Mouse (Mus musculus): ENCODE measurements at regions not wholly inside any gene's neighbourhood (a gene's known extent, or its start where the extent isn't known, plus 50 kb on each side); places are given as distances from the start of the nearest gene placed in this dataset.

- DNase-seq (ENCODE audit: low read depth in 1 of 2, low spot score in 2 of 2): no peak
Observed at GRCm38 (mm10) chr13:52253138-52253537, 277.9 kb downstream of the Diras2 start.

GRCm38 (mm10) chr13:52254185-52254584 lies 276.9 kb downstream of the Diras2 start:
- DNase-seq (ENCODE audit: low read depth in 1 of 2, low spot score in 2 of 2): no peak

GRCm38 (mm10) chr13:52255697-52256096 lies 275.4 kb downstream of the Diras2 start:
- no peak for DNase-seq (ENCODE audit: low read depth in 1 of 2, low spot score in 2 of 2)

GRCm38 (mm10) chr13:52258373-52258772 lies 272.7 kb downstream of the Diras2 start:
- no peak for DNase-seq (ENCODE audit: low read depth in 1 of 2, low spot score in 2 of 2)

- no peak for DNase-seq (ENCODE audit: low read depth in 1 of 2, low spot score in 2 of 2)
Observed at GRCm38 (mm10) chr13:52262949-52263550, 268.0 kb downstream of the Diras2 start.

- DNase-seq (ENCODE audit: low read depth in 1 of 2, low spot score in 2 of 2): no peak
Observed at GRCm38 (mm10) chr13:52268279-52268678, 262.8 kb downstream of the Diras2 start.

GRCm38 (mm10) chr13:52273502-52274246 lies 257.4 kb downstream of the Diras2 start:
- no peak for DNase-seq (ENCODE audit: low read depth in 1 of 2, low spot score in 2 of 2)

GRCm38 (mm10) chr13:52275196-52275595 lies 255.9 kb downstream of the Diras2 start:
- no peak for DNase-seq (ENCODE audit: low read depth in 1 of 2, low spot score in 2 of 2)

GRCm38 (mm10) chr13:52275675-52276074 lies 255.4 kb downstream of the Diras2 start:
- peak in 1 of 2 experiments; percentile 44 for DNase-seq (ENCODE audit: low read depth in 1 of 2, low spot score in 2 of 2)

GRCm38 (mm10) chr13:52277195-52277594 lies 253.9 kb downstream of the Diras2 start:
- DNase-seq (ENCODE audit: low read depth in 1 of 2, low spot score in 2 of 2): peak; percentile 31 to 38

GRCm38 (mm10) chr13:52278831-52279230 lies 252.2 kb downstream of the Diras2 start:
- no peak for DNase-seq (ENCODE audit: low read depth in 1 of 2, low spot score in 2 of 2)

- no peak for DNase-seq (ENCODE audit: low read depth in 1 of 2, low spot score in 2 of 2)
Observed at GRCm38 (mm10) chr13:52279281-52279969, 251.7 kb downstream of the Diras2 start.

- DNase-seq (ENCODE audit: low read depth in 1 of 2, low spot score in 2 of 2): no peak
Observed at GRCm38 (mm10) chr13:52279970-52280348, 251.1 kb downstream of the Diras2 start.

GRCm38 (mm10) chr13:52281271-52281670 lies 249.8 kb downstream of the Diras2 start:
- no peak for DNase-seq (ENCODE audit: low read depth in 1 of 2, low spot score in 2 of 2)

GRCm38 (mm10) chr13:52282500-52282899 lies 248.6 kb downstream of the Diras2 start:
- no peak for DNase-seq (ENCODE audit: low read depth in 1 of 2, low spot score in 2 of 2)

GRCm38 (mm10) chr13:52283456-52283855 lies 247.6 kb downstream of the Diras2 start:
- no peak for DNase-seq (ENCODE audit: low read depth in 1 of 2, low spot score in 2 of 2)

- DNase-seq (ENCODE audit: low read depth in 1 of 2, low spot score in 2 of 2): no peak
Observed at GRCm38 (mm10) chr13:52284026-52284801, 246.9 kb downstream of the Diras2 start.

- no peak for DNase-seq (ENCODE audit: low read depth in 1 of 2, low spot score in 2 of 2)
Observed at GRCm38 (mm10) chr13:52288400-52288799, 242.7 kb downstream of the Diras2 start.

- DNase-seq (ENCODE audit: low read depth in 1 of 2, low spot score in 2 of 2): no peak
Observed at GRCm38 (mm10) chr13:52295847-52296246, 235.2 kb downstream of the Diras2 start.

GRCm38 (mm10) chr13:52296541-52297276 lies 234.4 kb downstream of the Diras2 start:
- DNase-seq (ENCODE audit: low read depth in 1 of 2, low spot score in 2 of 2): no peak

GRCm38 (mm10) chr13:52297277-52297623 lies 233.8 kb downstream of the Diras2 start:
- DNase-seq (ENCODE audit: low read depth in 1 of 2, low spot score in 2 of 2): no peak

All from monocyte, adult 2 months (primary cell).